Mouse (Mus musculus): Measurements from ENCODE around the gene Mettl9. TPM values are rescaled to one million over a fixed set of nuclear protein-coding genes. Genes with fewer than 3 reads are reported as not detected.

Gene Mettl9
- polyA plus RNA-seq, 1 experiment, result 60.3 TPM

- DNase-seq (ENCODE audit: extremely low spot score in 1 of 2, low spot score in 1 of 2), result no peak
Observed at GRCm38 (mm10) chr7:121090748-121091147, 56.5 kb downstream of the Mettl9 start.

DNA sequence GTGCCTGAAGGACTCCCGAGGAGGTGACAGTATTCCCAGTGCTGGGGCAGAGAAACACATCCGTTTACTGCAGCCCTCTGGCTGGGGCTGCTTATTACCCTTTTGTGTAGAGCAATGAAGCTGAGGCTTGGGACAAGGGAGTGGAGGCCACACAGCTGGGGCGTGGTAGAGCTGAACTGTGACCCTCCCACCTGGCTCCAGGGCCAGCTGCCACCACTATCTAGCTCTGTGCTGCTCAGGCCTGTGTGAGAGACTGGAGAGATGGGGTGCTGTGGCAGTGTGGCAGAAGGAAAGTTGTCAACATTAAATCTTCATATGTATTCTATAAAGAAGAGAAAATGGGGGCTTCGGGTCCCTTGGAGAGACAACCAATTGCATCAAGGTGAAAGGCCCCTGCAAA lies 58.8 kb downstream of the Mettl9 start:
- DNase-seq (ENCODE audit: extremely low spot score in 1 of 2, low spot score in 1 of 2), result no peak

GRCm38 (mm10) chr7:121098614-121099389 lies 64.6 kb downstream of the Mettl9 start:
- no peak for DNase-seq (ENCODE audit: extremely low spot score in 1 of 2, low spot score in 1 of 2)

DNA sequence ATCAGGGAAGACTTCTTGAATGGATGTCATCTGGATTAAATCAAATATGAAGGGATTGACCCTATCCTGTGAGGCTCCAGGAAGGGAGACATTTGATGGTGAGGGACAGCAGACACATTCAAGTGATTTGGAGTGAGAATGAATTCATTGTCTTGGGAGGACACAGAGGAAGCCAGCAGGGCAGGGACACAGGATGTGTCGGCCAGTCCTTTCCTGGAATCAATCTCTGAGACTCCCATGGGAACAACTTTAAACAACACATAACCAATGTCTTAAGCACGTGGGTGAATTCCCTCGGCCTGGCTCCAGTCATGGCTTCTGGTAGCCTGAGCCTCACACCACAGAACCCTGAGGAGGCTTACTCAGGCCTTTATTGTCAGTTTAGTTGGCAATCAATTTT lies 73.6 kb downstream of the Mettl9 start:
- no peak for DNase-seq (ENCODE audit: extremely low spot score in 1 of 2, low spot score in 1 of 2)

GRCm38 (mm10) chr7:121111321-121111720 lies 77.1 kb downstream of the Mettl9 start:
- DNase-seq (ENCODE audit: extremely low spot score in 1 of 2, low spot score in 1 of 2), result no peak

DNA sequence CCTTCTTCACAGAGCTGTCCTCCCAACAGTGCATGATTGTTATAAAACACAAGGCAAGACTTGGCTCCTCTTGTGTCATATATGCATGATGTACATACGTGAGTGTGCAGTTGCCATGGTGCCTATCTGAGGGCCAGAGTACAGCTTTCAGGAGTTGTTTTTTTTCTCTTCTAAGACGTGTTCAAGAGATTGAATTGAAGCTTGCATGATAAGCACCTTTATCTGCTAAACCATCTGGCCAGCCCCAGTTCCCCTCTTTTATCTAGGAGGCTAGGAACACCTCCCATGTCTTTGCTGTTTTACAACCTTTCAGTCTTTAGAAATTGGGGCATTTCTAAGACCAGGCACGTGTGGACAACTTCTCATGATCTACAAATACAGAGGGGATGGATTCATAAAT lies 77.5 kb downstream of the Mettl9 start:
- no peak for DNase-seq (ENCODE audit: extremely low spot score in 1 of 2, low spot score in 1 of 2)

- DNase-seq (ENCODE audit: extremely low spot score in 1 of 2, low spot score in 1 of 2), result peak; percentile 57 to 96
Observed at GRCm38 (mm10) chr7:121120143-121120818, 86.0 kb downstream of the Mettl9 start.

Other genes with a start within 250 kb of the Mettl9 start
- gene Gm5737, start 222.1 kb upstream of the Mettl9 start, polyA plus RNA-seq (2012; rRNA removed), result not detected in 2 replicates
- gene Eef2k, start 191.6 kb upstream of the Mettl9 start, polyA plus RNA-seq (2012; rRNA removed), result 30.5 and 35.3 TPM in 2 replicates
- 28.2 and 30.9 TPM in 2 replicates for gene Polr3e, start 116.7 kb upstream of the Mettl9 start, polyA plus RNA-seq (2012; rRNA removed)
- gene Cdr2, start 52.1 kb upstream of the Mettl9 start, polyA plus RNA-seq (2012; rRNA removed), result 10.9 and 13.6 TPM in 2 replicates
- gene Mfsd13b, start 51.9 kb upstream of the Mettl9 start, polyA plus RNA-seq (2012; rRNA removed), result 0.44 and 0.52 TPM in 2 replicates
- gene Igsf6, start 40.1 kb downstream of the Mettl9 start, polyA plus RNA-seq (2012; rRNA removed), result 0.34 and 0.72 TPM in 2 replicates
- gene Otoa, start 47.2 kb downstream of the Mettl9 start, polyA plus RNA-seq (2012; rRNA removed), result 0.18 and 1.2 TPM in 2 replicates